Mouse (Mus musculus) ES-Bruce4 (cell line): Measurements from ENCODE around the gene Prkag3.

Source experiments
- CTCF ChIP-seq: IDR thresholded peaks from one replicate; pipeline ENCODE4 v1.8.1; 2011; ENCODE audit warnings: low read depth, low read length
- EP300 ChIP-seq: IDR thresholded peaks from 2 replicates; pipeline ENCODE4 v1.6.1; 2011; ENCODE audit warnings: low read depth, low read length; ENCODE audit not compliant: insufficient read depth
- POLR2A ChIP-seq: IDR thresholded peaks from one replicate; pipeline ENCODE4 v1.8.1; 2011; ENCODE audit warnings: low read length; ENCODE audit not compliant: insufficient read depth

GRCm38 (mm10) chr1:74790095-74790494 lies 41.1 kb upstream of the Prkag3 start:
- TF ChIP-seq POLR2A = no peak
- TF ChIP-seq CTCF = no peak
- no peak for TF ChIP-seq EP300
